Mouse (Mus musculus) midbrain, embryonic 14.5 days (tissue): Measurements from ENCODE around the gene Pigr. TPM values are rescaled to one million over a fixed set of nuclear protein-coding genes. Genes with fewer than 3 reads are reported as not detected.

ENCODE experiments used
- ATAC-seq: fragments of 200-750 bp; cut with Nextera tagmentation; 2 replicates; pipeline ENCODE4 v1.8.0; 2017; ENCODE audit warnings: moderate number of reproducible peaks, moderate library complexity; ENCODE audit not compliant: low FRiP score, low TSS enrichment
- DNase-seq: peaks from one replicate; pipeline ENCODE4 v3.0.0-alpha.2; 2015
- H3K27ac ChIP-seq: fragments of 300-500 bp; sonication (generic); replicated peaks from 2 replicates; pipeline ENCODE4 v1.5.1; 2014; ENCODE audit warnings: mild to moderate bottlenecking, low read depth, low read length, moderate library complexity
- H3K27me3 ChIP-seq: fragments of 300-500 bp; sonication (generic); 2 replicates; pipeline ENCODE4 v1.6.1; 2014; ENCODE audit warnings: low read length, control low read depth, mixed read lengths; ENCODE audit not compliant: control insufficient read depth, insufficient read depth
- H3K36me3 ChIP-seq: fragments of 300-500 bp; sonication (generic); 2 replicates; pipeline ENCODE4 v1.6.1; 2014; ENCODE audit warnings: low read length, control low read depth; ENCODE audit not compliant: control insufficient read depth, insufficient read depth
- H3K4me1 ChIP-seq: fragments of 300-500 bp; sonication (generic); 2 replicates; pipeline ENCODE4 v1.6.1; 2014; ENCODE audit warnings: mild to moderate bottlenecking, antibody characterized with exemption, low read length, control low read depth; ENCODE audit not compliant: control insufficient read depth, insufficient read depth
- H3K4me2 ChIP-seq: fragments of 300-500 bp; sonication (generic); 2 replicates; pipeline ENCODE4 v1.6.1; 2014; ENCODE audit warnings: mild to moderate bottlenecking, low read length, moderate library complexity
- H3K4me3 ChIP-seq: fragments of 300-500 bp; sonication (generic); replicated peaks from 2 replicates; pipeline ENCODE4 v1.5.1; 2014; ENCODE audit warnings: low read depth, low read length
- H3K9ac ChIP-seq: fragments of 300-500 bp; sonication (generic); replicated peaks from 2 replicates; pipeline ENCODE4 v1.6.1; 2014; ENCODE audit warnings: mild to moderate bottlenecking, low read length, moderate library complexity
- H3K9me3 ChIP-seq: fragments of 300-500 bp; sonication (generic); 2 replicates; pipeline ENCODE4 v1.6.1; 2016; ENCODE audit warnings: low read length, control low read depth, mixed read lengths; ENCODE audit not compliant: control insufficient read depth
- WGBS: fragments of 180-500 bp; shearing (Covaris S2); extraction: QIAGEN DNeasy Blood & Tissue Kit; methylation state at CpG from one replicate; pipeline ENCODE4 v1.1.7; 2014; 5-methylcytosine and 5-hydroxymethylcytosine counted together
- polyA plus RNA-seq: library from polyadenylated mRNA; unstranded; fragments of >200 nt; fragmentation: Nextera tagmentation; extraction: Ambion mirVana; gene quantifications from 2 replicates; pipeline ENCODE4 v1.2.1, GENCODE M21; 2014

Gene Pigr
- polyA plus RNA-seq, 1 experiment from 2014 or later: not detected

DNA sequence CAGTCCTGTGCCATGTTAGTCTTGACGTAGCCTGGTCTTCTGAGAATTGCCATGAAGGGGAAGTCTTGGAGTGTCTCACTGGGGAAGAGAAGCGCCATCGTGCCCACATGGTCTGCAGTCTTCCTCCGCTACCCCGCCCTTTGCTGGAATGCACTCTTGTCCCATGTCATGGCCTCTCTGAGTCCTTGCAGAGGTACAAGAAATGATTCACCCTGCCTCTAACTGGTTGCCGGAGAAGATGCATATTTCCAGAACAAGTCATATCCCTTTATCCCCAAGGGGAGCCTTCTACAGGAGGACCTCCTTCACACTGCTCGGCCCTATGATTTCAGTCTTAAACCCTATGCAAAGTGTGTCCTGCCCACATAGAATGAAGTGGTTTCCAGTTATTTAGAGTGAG lies 53.4 kb downstream of the Pigr start:
- Histone ChIP-seq H3K4me3 (no peak overlapping the region), H3K36me3 (no peaks in the 10 kb centered on the region), H3K4me1 (no peaks in the 10 kb centered on the region), H3K4me2 (no peak overlapping the region), H3K27ac (no peak overlapping the region), H3K9me3 (no peaks in the 10 kb centered on the region), H3K9ac (no peak overlapping the region), H3K27me3 (peaks cover 10% of the 10 kb centered on the region; the same call in 1 of the 2 replicates)
- no peak for DNase-seq
- 94% methylated on average over 7 of the region's 7 CpGs for WGBS
- no peak for ATAC-seq

DNA sequence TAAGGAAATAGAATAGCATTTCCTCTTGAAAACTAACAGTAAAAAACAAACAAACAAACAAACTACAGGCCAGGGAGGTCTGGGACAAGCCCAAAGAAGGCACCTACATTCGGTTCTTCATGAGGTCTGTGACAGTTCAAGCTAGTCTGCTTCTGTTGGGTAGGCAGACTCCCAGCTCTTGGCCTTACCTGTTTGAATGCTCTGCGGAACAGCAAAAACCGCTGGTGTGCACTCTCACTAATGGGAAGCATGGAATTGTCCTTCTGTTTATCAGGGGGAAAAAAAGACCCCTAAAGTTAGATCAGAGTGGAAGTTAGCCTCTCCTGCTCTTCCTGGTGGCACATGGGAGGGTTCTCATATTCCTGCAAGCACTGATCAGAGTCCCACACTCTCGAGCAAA lies 56.7 kb downstream of the Pigr start:
- H3K4me3 ChIP-seq: no peak overlapping the region
- H3K4me1 ChIP-seq: no peaks in the 10 kb centered on the region
- DNase-seq (no peak), ATAC-seq (no peak)
- H3K9me3 ChIP-seq: no peaks in the 10 kb centered on the region
- H3K36me3 ChIP-seq: no peaks in the 10 kb centered on the region
- 0 out of 2 replicates have a peak, but pooled peaks cover 5% of the 10 kb centered on the region for H3K27me3 ChIP-seq
- no peak overlapping the region for H3K27ac ChIP-seq
- 91% methylated on average over 4 of the region's 4 CpGs for WGBS
- H3K4me2 ChIP-seq: no peak overlapping the region
- H3K9ac ChIP-seq: no peak overlapping the region

DNA sequence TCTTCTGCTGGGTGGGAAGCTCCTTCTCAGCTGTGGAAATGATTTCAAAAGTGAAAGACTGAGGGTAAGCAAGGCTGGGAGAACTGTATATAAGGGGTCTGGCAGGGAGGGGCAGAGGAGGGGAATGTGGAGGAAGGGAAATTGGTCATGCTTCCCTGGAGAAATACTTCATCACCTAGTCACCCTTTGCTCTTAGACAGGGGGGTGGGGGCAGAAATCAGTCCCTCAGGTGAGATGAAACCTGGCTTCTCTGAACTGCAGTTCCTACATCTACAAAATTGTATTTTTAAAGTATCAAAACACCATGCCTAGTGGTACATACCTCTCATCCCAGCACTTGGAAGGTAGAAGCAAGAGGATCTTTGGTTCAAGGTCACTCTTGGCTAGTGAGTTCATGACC lies 60.9 kb downstream of the Pigr start, which contains the start of gene Il24:
Il24 (minus strand) TSS at position 101 of the 400 bp plus-strand sequence.
- no peaks in the 10 kb centered on the region for H3K9me3 ChIP-seq
- H3K27me3 ChIP-seq: no peaks in the 10 kb centered on the region
- no peaks in the 10 kb centered on the region for H3K4me1 ChIP-seq
- H3K36me3 ChIP-seq: no peaks in the 10 kb centered on the region
- no peak within 1 kb of the TSS for H3K4me3 ChIP-seq
- H3K9ac ChIP-seq: no peak within 1 kb of the TSS
- H3K27ac ChIP-seq: no peak within 1 kb of the TSS
- no peak within 1 kb of the TSS for H3K4me2 ChIP-seq
- DNase-seq (no peak), ATAC-seq (no peak)

DNA sequence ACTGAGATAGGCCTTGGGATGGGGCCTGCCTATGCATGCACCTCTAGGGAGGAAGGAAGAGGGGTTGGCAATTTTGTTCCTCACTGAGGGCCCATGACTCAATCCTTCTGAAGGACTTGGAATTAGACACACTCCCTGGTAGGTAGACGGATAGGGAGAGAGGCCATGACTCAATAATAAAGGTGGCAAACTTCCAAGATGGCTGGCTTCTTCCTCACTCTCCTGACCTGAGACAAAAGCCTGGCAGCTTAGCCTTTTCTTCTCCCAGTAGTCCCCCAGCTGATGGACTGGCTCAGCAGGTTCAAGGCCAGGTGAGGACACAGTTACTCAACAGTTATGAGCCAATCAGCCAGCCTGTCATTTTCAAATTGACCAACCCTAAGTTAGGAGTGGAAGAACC lies 66.0 kb downstream of the Pigr start:
- Histone ChIP-seq H3K9ac (no peak overlapping the region), H3K4me1 (no peaks in the 10 kb centered on the region), H3K36me3 (no peaks in the 10 kb centered on the region), H3K4me2 (no peak overlapping the region), H3K9me3 (no peaks in the 10 kb centered on the region), H3K27me3 (no peaks in the 10 kb centered on the region), H3K4me3 (no peak overlapping the region), H3K27ac (no peak overlapping the region)
- no peak for DNase-seq
- WGBS: 81% methylated on average over 1 of the region's 1 CpGs
- ATAC-seq: no peak

DNA sequence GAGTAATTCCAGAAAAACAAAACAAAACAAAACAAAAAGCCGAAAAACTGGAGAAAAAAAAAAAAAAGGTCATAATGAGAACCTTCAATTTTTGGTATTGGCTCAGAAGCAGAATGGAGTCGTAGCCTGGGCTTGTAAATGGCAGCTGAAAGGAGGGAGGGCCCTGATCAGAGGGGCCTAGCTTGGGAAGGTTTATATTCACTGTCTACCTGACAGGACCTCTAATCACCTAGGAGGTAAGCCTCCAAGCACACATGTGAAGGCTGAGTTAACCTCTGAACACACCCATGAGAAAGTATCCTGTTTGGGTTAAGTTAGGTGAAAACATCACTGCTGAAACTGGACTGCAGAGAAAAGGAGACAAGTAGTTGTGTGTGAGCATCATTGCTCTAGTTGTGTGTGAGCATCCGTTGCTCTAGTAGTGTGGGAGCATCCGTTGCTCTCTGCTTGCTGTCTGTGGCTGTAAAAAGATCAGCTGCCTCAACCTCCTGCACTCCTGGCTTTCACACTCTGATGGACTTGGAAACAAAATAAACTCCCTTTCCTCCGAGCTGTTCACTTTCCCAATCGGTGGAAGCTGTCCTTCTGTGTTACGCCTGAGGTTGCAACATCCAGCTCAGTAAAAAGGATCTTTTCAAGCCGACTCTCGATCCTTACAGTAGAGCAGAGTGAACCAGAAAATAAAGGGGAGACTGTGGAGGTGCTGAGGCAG lies 67.0 kb downstream of the Pigr start:
- Histone ChIP-seq H3K4me3 (no peak overlapping the region), H3K9ac (no peak overlapping the region), H3K9me3 (no peaks in the 10 kb centered on the region), H3K4me1 (no peaks in the 10 kb centered on the region), H3K36me3 (no peaks in the 10 kb centered on the region), H3K27me3 (no peaks in the 10 kb centered on the region), H3K27ac (no peak overlapping the region), H3K4me2 (no peak overlapping the region)
- WGBS: 67% methylated on average over 9 of the region's 9 CpGs
- ATAC-seq (no peak), DNase-seq (no peak)

DNA sequence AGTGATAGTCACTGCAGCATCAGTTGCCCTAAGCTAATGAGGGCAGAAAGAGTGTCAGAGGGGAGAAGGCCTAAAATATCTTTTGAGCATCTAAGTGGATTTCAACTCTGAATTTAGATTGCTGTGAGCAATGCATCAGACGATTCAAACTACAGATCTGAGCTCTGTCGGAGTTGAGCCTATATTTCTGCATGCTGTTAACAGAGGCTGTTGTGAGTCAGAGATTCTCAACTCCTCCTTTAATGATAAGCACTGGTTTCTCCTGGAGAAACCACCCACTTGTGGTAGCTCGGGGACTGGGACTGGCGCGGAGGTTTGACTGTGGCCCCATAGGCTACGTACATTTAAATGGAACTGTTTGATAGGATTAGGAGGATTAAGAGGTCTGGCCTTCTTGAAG lies 68.0 kb downstream of the Pigr start:
- H3K9ac ChIP-seq: no peak overlapping the region
- H3K36me3 ChIP-seq: no peaks in the 10 kb centered on the region
- no peaks in the 10 kb centered on the region for H3K4me1 ChIP-seq
- ATAC-seq (no peak), DNase-seq (no peak)
- H3K4me3 ChIP-seq: no peak overlapping the region
- WGBS: 17% methylated on average over 6 of the region's 6 CpGs
- no peak overlapping the region for H3K27ac ChIP-seq
- no peaks in the 10 kb centered on the region for H3K9me3 ChIP-seq
- H3K27me3 ChIP-seq: no peaks in the 10 kb centered on the region
- no peak overlapping the region for H3K4me2 ChIP-seq

Other genes with a start within 250 kb of the Pigr start
- not detected in 2 replicates for gene Zp3r, start 197.1 kb upstream of the Pigr start, polyA plus RNA-seq
- 0.16 TPM in 1 of 2 replicates, not detected in the other for gene C4bp, start 165.1 kb upstream of the Pigr start, polyA plus RNA-seq
- gene Gm29427, start 110.9 kb upstream of the Pigr start, polyA plus RNA-seq: not detected in 2 replicates
- 14.7 and 15.4 TPM in 2 replicates for gene Yod1, start 109.4 kb upstream of the Pigr start, polyA plus RNA-seq
- gene Pfkfb2, start 97.4 kb upstream of the Pigr start, polyA plus RNA-seq: 21.9 and 24.8 TPM in 2 replicates
- 0.18 and 0.28 TPM in 2 replicates for gene AA986860, start 94.7 kb upstream of the Pigr start, polyA plus RNA-seq
- gene Fcamr, start 25.8 kb upstream of the Pigr start, polyA plus RNA-seq: not detected in 2 replicates
- not detected in 2 replicates for gene Fcmr, start 39.0 kb downstream of the Pigr start, polyA plus RNA-seq
- gene Il24, start 60.8 kb downstream of the Pigr start, polyA plus RNA-seq: not detected in 2 replicates
- gene Il20, start 84.8 kb downstream of the Pigr start, polyA plus RNA-seq: not detected in 2 replicates
- gene Il19, start 113.4 kb downstream of the Pigr start, polyA plus RNA-seq: not detected in 2 replicates
- not detected in 2 replicates for gene Il10, start 193.2 kb downstream of the Pigr start, polyA plus RNA-seq